Mouse (Mus musculus): ENCODE measurements at regions not wholly inside any gene's neighbourhood (a gene's known extent, or its start where the extent isn't known, plus 50 kb on each side); places are given as distances from the start of the nearest gene placed in this dataset.

DNA sequence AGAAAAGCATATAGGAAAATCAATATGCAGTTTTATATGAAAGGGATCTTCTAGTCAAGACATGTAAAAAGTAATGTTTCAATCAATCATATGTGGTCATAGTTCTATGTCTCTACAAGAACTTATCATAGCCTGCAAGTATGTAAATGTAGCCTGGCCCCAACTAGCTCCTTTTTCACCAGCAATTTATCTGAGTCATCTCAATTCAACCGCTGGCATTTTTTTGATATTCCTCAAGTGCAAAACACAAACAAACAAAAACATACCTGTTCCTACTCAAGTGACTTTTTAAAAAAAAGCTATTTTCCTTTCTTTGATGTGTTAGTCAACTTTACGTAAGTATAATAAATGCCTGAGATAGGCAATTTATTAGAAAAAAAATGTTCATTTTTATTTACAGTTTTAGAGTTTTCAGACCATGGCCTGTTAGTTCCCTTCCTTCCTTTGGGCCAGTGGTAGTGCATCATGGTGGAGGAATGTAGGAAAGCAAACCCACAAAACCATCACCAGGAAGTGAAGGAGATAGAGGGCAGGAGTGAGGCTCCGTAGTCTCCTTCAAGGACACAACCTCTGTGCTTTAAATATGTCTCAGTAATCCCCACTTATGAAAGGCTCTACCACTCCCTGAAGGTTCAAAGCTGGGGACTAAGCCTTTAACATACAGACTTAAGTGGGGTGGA is 242.7 kb upstream of the Zpld1 start:
- WGBS: 76% methylated on average over 3 of the region's 3 CpGs
- H3K9ac ChIP-seq: no peak overlapping the region
- no peaks in the 10 kb centered on the region for H3K9me3 ChIP-seq
- no peak overlapping the region for H3K27ac ChIP-seq (replicated peaks)
- no peaks in the 10 kb centered on the region for H3K36me3 ChIP-seq
- H3K4me2 ChIP-seq: no peak overlapping the region
- no peaks in the 10 kb centered on the region for H3K4me1 ChIP-seq
- no peaks in the 10 kb centered on the region for H3K27me3 ChIP-seq (replicated peaks)
- ATAC-seq (ENCODE audit: extremely low read depth, insufficient number of reproducible peaks, low FRiP score, low TSS enrichment): no peak
- no peak overlapping the region for H3K4me3 ChIP-seq

DNA sequence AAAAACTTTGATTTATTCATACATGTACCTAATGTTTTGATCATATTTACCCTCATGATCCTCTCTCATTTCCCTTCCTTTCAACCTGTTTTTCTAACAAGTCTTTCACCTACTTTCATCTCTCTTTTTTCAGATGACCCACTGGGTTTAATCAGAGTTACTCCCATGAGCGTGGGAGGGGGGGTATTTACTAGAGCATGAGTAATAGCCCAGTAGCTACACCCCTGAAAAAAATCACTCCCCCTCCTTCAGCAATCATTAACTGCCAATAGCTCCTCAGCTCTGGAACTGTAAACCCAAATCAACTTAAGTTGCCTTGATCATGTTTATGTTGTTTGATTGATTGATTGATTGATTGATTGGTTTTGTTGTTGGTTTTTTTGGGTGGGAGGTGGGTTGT is 241.4 kb upstream of the Zpld1 start:
- Histone ChIP-seq H3K4me1 (no peaks in the 10 kb centered on the region), H3K4me3 (no peak overlapping the region), H3K9ac (no peak overlapping the region), H3K4me2 (no peak overlapping the region), H3K36me3 (no peaks in the 10 kb centered on the region), H3K27ac (replicated peaks) (no peak overlapping the region), H3K9me3 (no peaks in the 10 kb centered on the region), H3K27me3 (replicated peaks) (no peaks in the 10 kb centered on the region)
- WGBS: 59% methylated on average over 1 of the region's 1 CpGs
- no peak for ATAC-seq (ENCODE audit: extremely low read depth, insufficient number of reproducible peaks, low FRiP score, low TSS enrichment)

DNA sequence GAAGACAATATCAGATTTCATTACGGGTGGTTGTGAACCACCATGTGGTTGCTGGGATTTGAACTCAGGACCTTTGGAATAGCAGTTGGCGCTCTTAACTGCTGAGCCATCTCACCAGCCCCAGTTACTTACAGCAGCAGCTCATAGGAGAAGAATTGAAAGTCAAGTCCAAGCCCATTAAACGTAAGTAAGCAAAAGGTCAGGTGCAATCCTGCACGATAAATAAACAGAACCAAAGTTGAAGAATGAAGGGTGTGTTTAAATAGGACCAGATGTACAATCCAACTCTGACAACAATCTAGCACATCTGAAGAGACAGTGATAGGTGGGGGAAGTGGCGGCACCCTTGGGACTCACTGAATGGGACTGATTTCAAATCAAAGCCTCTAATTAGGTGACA is 239.8 kb upstream of the Zpld1 start:
- H3K4me3 ChIP-seq: no peak overlapping the region
- no peaks in the 10 kb centered on the region for H3K36me3 ChIP-seq
- ATAC-seq (ENCODE audit: extremely low read depth, insufficient number of reproducible peaks, low FRiP score, low TSS enrichment): no peak
- no peak overlapping the region for H3K27ac ChIP-seq (replicated peaks)
- no peaks in the 10 kb centered on the region for H3K9me3 ChIP-seq
- no peaks in the 10 kb centered on the region for H3K27me3 ChIP-seq (replicated peaks)
- H3K9ac ChIP-seq: no peak overlapping the region
- no peak overlapping the region for H3K4me2 ChIP-seq
- WGBS: 81% methylated on average over 5 of the region's 5 CpGs
- H3K4me1 ChIP-seq: no peaks in the 10 kb centered on the region

DNA sequence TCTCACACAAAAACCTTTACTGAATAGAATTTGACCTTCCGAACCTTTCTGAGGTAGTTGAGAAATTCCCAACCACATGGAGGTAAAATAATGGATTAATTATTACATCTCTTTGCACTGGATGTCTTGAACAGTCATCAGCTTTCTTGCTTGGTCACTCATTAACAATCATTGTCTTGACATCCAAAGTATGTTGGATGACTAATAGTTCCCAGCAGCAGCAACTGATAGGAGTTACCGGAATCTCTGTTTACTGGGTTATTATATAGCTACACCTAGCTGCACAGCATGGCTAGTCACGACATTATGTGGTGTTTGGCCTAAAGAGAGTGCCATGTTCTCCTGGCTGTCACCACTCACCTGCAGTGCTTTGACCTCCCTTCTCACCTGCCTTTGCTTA is 234.9 kb upstream of the Zpld1 start:
- H3K4me2 ChIP-seq: no peak overlapping the region
- WGBS: 64% methylated on average over 3 of the region's 3 CpGs

DNA sequence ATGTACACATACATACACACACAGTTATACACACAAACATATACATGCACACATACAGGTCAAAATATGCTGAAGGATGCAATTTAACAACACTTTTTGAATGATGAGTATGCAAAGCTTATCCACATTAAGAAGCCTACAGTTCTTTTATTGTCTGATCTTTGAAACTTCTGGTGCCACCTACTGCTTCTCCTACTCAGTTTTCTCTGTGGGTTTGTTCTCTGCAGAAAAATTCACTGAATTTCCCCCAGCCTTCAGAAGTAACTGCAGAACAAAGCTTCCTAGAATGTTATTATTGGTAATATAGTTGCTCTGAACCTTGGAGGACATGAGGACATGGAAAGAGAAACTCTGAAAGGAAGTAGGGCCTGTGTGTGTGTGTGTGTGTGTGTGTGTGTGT is 233.1 kb upstream of the Zpld1 start:
- Histone ChIP-seq H3K4me2 (no peak overlapping the region), H3K9me3 (no peaks in the 10 kb centered on the region), H3K9ac (no peak overlapping the region), H3K4me1 (no peaks in the 10 kb centered on the region), H3K4me3 (no peak overlapping the region), H3K36me3 (no peaks in the 10 kb centered on the region), H3K27me3 (replicated peaks) (no peaks in the 10 kb centered on the region), H3K27ac (replicated peaks) (no peak overlapping the region)
- no peak for ATAC-seq (ENCODE audit: extremely low read depth, insufficient number of reproducible peaks, low FRiP score, low TSS enrichment)

More for the DNA sequence above, 234.9 kb upstream of the Zpld1 start:
- no peaks in the 10 kb centered on the region for H3K36me3 ChIP-seq
- H3K27ac ChIP-seq (replicated peaks): no peak overlapping the region
- no peaks in the 10 kb centered on the region for H3K9me3 ChIP-seq
- no peaks in the 10 kb centered on the region for H3K27me3 ChIP-seq (replicated peaks)
- H3K4me3 ChIP-seq: no peak overlapping the region
- H3K4me1 ChIP-seq: no peaks in the 10 kb centered on the region
- no peak overlapping the region for H3K9ac ChIP-seq
- no peak for ATAC-seq (ENCODE audit: extremely low read depth, insufficient number of reproducible peaks, low FRiP score, low TSS enrichment)

DNA sequence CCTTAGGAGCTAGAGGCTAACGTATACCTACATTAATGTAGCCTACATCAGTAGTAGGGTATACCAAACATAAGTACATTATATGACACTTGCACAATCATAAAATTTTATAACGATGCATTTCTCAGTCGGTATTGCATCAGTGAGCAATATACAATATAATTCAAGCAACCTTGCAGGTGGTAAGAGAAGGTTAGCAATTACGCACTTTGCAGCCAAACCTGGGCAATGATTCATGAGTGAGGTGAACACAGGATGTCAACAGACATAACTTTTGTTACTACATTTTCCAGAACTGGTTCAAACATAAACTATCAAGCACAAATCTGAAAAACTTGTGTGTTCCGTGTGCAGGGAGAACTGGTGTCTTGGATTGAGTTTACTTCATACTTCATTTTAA is 229.9 kb upstream of the Zpld1 start:
- no peak for ATAC-seq (ENCODE audit: extremely low read depth, insufficient number of reproducible peaks, low FRiP score, low TSS enrichment)
- 83% methylated on average over 5 of the region's 5 CpGs for WGBS
- Histone ChIP-seq H3K27ac (replicated peaks) (no peak overlapping the region), H3K9ac (no peak overlapping the region), H3K36me3 (no peaks in the 10 kb centered on the region), H3K27me3 (replicated peaks) (no peaks in the 10 kb centered on the region), H3K4me1 (no peaks in the 10 kb centered on the region), H3K4me3 (no peak overlapping the region), H3K4me2 (no peak overlapping the region), H3K9me3 (no peaks in the 10 kb centered on the region)

DNA sequence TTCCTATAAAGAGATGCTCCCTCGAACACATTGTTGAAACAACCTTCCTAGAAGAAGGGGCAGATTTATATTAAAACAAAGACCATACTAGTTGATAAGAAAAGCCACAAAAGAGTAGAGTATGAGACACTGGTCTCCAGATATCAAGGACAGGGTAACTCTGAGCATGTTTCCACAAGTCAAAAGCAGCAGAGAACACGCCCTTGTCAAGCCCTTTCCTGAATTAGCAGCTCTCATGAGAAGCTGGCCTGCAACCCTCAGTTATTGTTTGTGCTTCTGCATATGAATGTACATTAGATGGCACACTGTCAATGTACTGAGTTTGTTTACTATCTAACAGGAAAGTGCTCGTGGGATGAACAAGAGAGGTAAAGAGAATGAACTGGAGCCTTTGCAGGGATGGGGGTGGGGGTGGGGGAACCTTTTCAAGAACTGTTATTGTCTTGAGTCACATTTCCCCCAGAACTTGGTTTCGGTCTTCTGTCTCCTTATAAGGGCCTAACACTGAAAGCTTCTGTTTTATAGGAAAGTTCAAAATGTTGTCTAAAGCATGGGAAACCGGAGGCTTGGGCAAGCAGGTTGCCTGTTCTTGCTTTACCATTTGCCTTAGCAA is 228.6 kb upstream of the Zpld1 start:
- no peak for ATAC-seq (ENCODE audit: extremely low read depth, insufficient number of reproducible peaks, low FRiP score, low TSS enrichment)
- H3K9ac ChIP-seq: no peak overlapping the region
- WGBS: 63% methylated on average over 5 of the region's 5 CpGs
- no peaks in the 10 kb centered on the region for H3K9me3 ChIP-seq
- no peak overlapping the region for H3K4me2 ChIP-seq
- no peak overlapping the region for H3K4me3 ChIP-seq
- H3K4me1 ChIP-seq: no peaks in the 10 kb centered on the region
- no peak overlapping the region for H3K27ac ChIP-seq (replicated peaks)
- no peaks in the 10 kb centered on the region for H3K27me3 ChIP-seq (replicated peaks)
- H3K36me3 ChIP-seq: no peaks in the 10 kb centered on the region

DNA sequence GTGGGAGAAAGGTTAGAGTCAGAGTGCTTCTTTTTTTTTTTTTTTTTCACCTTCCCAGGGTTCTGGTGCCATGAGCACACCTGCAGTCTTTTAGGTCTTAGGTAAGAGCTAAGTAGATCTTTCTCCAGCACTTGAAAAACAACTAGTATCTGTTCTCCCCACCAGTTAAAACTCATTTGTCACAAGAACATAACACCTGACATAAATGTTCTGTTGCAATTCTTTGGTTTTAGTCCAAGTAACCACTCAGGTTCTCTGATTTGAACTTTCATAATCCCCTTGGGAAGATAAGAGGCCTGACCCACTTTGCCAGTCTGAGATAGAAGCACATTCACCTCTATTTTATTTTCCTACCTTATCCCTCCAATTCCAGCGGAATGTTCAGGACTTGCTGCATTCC is 225.5 kb upstream of the Zpld1 start:
- H3K4me2 ChIP-seq: no peak overlapping the region
- ATAC-seq (ENCODE audit: extremely low read depth, insufficient number of reproducible peaks, low FRiP score, low TSS enrichment): no peak
- H3K9me3 ChIP-seq: no peaks in the 10 kb centered on the region
- 67% methylated on average over 1 of the region's 1 CpGs for WGBS
- H3K9ac ChIP-seq: no peak overlapping the region
- H3K4me1 ChIP-seq: no peaks in the 10 kb centered on the region
- H3K27ac ChIP-seq (replicated peaks): no peak overlapping the region
- H3K27me3 ChIP-seq (replicated peaks): no peaks in the 10 kb centered on the region
- no peaks in the 10 kb centered on the region for H3K36me3 ChIP-seq
- no peak overlapping the region for H3K4me3 ChIP-seq

DNA sequence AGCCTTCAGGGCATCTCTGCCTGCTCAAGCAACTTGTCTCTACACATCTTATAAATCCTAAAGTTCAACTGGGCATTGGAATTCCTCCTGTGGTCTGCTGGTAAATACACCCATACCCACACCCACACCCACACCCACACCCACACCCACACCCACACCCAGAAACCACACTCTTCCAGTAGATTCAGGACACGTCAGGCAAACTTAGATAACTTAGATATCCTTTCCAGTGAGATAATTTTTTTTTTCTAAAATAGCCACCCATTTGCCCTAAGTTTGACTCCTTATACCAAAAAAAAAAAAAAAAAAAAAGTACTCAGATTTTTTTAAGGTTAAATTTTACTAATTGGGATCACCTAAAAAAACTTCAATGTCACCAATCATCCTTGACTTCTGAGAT is 224.5 kb upstream of the Zpld1 start:
- 57% methylated on average over 1 of the region's 1 CpGs for WGBS

DNA sequence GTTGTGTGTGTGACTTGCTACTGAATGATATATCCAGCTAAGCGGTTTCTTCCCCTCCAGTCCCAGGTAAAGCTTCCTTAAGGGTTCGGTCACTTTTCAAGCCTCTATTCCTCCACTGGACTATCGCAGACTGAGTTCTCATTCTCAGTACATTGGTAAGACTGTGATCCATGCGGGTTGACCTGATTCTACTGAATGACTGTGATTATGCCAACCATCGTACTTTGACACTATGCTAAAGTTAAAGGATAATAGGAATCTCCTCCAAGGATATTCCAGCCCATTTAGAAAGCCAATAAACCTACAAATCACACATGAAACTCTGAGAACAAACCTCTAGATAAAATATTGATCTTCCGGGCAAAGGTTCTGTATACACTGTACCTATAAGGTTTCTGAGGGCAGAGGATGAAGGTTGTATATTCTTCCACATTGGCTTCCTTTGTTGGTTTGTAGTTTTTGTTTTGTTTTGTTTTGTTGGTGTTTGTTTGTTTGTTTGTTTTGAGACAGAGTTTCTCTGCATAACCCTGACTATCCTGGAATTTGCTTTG is 223.7 kb upstream of the Zpld1 start:
- H3K36me3 ChIP-seq: no peaks in the 10 kb centered on the region
- H3K27ac ChIP-seq (replicated peaks): no peak overlapping the region
- H3K9ac ChIP-seq: no peak overlapping the region
- H3K4me2 ChIP-seq: no peak overlapping the region
- H3K4me3 ChIP-seq: no peak overlapping the region
- no peaks in the 10 kb centered on the region for H3K4me1 ChIP-seq
- no peak for ATAC-seq (ENCODE audit: extremely low read depth, insufficient number of reproducible peaks, low FRiP score, low TSS enrichment)
- 83% methylated on average over 6 of the region's 6 CpGs for WGBS
- H3K9me3 ChIP-seq: no peaks in the 10 kb centered on the region
- no peaks in the 10 kb centered on the region for H3K27me3 ChIP-seq (replicated peaks)

More for the DNA sequence above, 224.5 kb upstream of the Zpld1 start:
- Histone ChIP-seq H3K9ac (no peak overlapping the region), H3K36me3 (no peaks in the 10 kb centered on the region), H3K4me3 (no peak overlapping the region), H3K27ac (replicated peaks) (no peak overlapping the region), H3K4me2 (no peak overlapping the region), H3K9me3 (no peaks in the 10 kb centered on the region), H3K4me1 (no peaks in the 10 kb centered on the region), H3K27me3 (replicated peaks) (no peaks in the 10 kb centered on the region)
- no peak for ATAC-seq (ENCODE audit: extremely low read depth, insufficient number of reproducible peaks, low FRiP score, low TSS enrichment)

DNA sequence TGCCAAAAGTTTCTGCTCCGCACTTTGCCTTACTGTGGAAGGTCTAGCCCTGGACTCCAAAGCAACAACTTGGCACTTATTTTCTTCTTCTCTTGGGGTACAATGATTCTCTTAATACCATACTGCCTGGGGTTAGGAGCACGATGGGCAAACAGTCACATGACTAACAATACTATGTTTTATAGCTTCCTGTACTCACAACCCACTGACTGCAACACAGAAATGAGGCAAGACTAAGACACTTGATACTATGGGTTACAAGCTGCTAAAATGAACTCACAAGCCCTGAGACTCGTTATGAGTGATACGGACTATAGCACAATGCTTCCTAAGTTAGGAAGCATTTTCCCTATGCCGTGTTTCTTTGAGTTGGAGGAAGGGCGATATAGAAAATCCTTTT is 222.3 kb upstream of the Zpld1 start:
- Histone ChIP-seq H3K4me1 (no peaks in the 10 kb centered on the region), H3K36me3 (no peaks in the 10 kb centered on the region), H3K27me3 (replicated peaks) (no peaks in the 10 kb centered on the region), H3K4me3 (no peak overlapping the region), H3K9me3 (no peaks in the 10 kb centered on the region), H3K9ac (no peak overlapping the region), H3K4me2 (no peak overlapping the region), H3K27ac (replicated peaks) (no peak overlapping the region)
- 81% methylated on average over 6 of the region's 6 CpGs for WGBS
- ATAC-seq (ENCODE audit: extremely low read depth, insufficient number of reproducible peaks, low FRiP score, low TSS enrichment): no peak

DNA sequence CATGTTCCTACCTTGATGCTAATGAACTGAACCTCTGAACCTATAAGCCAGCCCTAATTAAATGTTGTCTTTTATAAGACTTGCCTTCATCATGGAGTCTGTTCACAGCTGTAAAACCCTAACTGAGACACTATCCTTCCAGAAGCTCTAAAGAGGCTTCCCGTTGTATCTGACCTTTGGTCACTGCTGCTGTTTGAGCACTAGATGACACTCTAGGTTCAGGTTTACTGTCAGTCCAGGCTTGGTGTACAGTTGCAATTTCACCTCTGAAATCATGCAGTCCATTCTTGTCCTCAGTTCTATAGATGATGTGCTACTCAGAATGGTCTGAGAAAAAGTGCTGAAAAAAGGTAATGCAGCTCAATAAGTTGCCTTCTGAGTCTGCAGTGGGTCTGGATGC is 221.9 kb upstream of the Zpld1 start:
- Histone ChIP-seq H3K36me3 (no peaks in the 10 kb centered on the region), H3K9ac (no peak overlapping the region), H3K27ac (replicated peaks) (no peak overlapping the region), H3K4me3 (no peak overlapping the region), H3K27me3 (replicated peaks) (no peaks in the 10 kb centered on the region), H3K4me1 (no peaks in the 10 kb centered on the region), H3K9me3 (no peaks in the 10 kb centered on the region), H3K4me2 (no peak overlapping the region)
- WGBS: 57% methylated on average over 1 of the region's 1 CpGs
- ATAC-seq (ENCODE audit: extremely low read depth, insufficient number of reproducible peaks, low FRiP score, low TSS enrichment): no peak
